In genomic region chr3:98301761-98302160, GRCm38 (mm10) we compare ENCODE assay signal across 22 mouse cellular contexts. TPM values are rescaled to one million over a fixed set of nuclear protein-coding genes. Genes with fewer than 3 reads are reported as not detected.
DNase-seq lines count a peak whose midpoint lies in the region; ATAC-seq and TF ChIP-seq lines count a peak whose summit lies in the region.
"Had no signal": no experiment of that assay in that cellular context is flagged by ENCODE, and none has a peak within 500 bp of the region (broad histone marks: within the 10 kb centered on the region; RNA-seq: fewer than 3 reads in every experiment).

No protein-coding gene starts in this region.

- H3K4me2 ChIP-seq in liver, embryonic 12.5 days = no peak overlapping the region
- H3K4me2 ChIP-seq in stomach, postnatal 0 days (replicated peaks; ENCODE audit: low read depth) = no peak overlapping the region
- H3K4me2 ChIP-seq: embryonic facial prominence, embryonic 13.5 days; embryonic facial prominence, embryonic 15.5 days; forebrain, embryonic 13.5 days; forebrain, embryonic 15.5 days had no signal

- no peak for TF ChIP-seq POLR2A in liver, adult 2 months (IDR thresholded peaks at IDR 0.05; ENCODE audit: extremely low read depth, insufficient read depth, low read length)

- no peaks in the 10 kb centered on the region for H3K9me3 ChIP-seq in liver, embryonic 12.5 days (replicated peaks)
- H3K9me3 ChIP-seq in stomach, postnatal 0 days (ENCODE audit: control insufficient read depth, low read length) = no peaks in the 10 kb centered on the region
- no peaks in the 10 kb centered on the region for H3K9me3 ChIP-seq in forebrain, embryonic 10.5 days
- H3K9me3 ChIP-seq: embryonic facial prominence, embryonic 13.5 days; embryonic facial prominence, embryonic 15.5 days; forebrain, embryonic 13.5 days; forebrain, embryonic 15.5 days had no signal

- TF ChIP-seq EP300 in stomach, postnatal 0 days (optimal IDR thresholded peaks at IDR 0.05) = no peak

- WGBS in liver, adult 2 months = 74% methylated on average over 3 of the region's 3 CpGs
- 72% methylated on average over 3 of the region's 3 CpGs for WGBS in liver, embryonic 12.5 days (ENCODE audit: insufficient replicate concordance)
- WGBS in stomach, postnatal 0 days = 74% methylated on average over 3 of the region's 3 CpGs
- 95% methylated on average over 3 of the region's 3 CpGs for WGBS in forebrain, embryonic 10.5 days

- peaks cover 66% of the 10 kb centered on the region for H3K36me3 ChIP-seq in liver, adult 2 months (ENCODE audit: control insufficient read depth, insufficient read depth, low read length)
- peaks cover 16% of the 10 kb centered on the region for H3K36me3 ChIP-seq in liver, embryonic 12.5 days
- peaks cover 13% of the 10 kb centered on the region; the same call in 1 of the 2 replicates for H3K36me3 ChIP-seq in stomach, postnatal 0 days (ENCODE audit: control insufficient read depth, insufficient read depth, low read length)
- no peaks in the 10 kb centered on the region for H3K36me3 ChIP-seq in forebrain, embryonic 10.5 days (replicated peaks)
- H3K36me3 ChIP-seq: embryonic facial prominence, embryonic 13.5 days; embryonic facial prominence, embryonic 15.5 days; forebrain, embryonic 15.5 days had no signal

- H3K27ac ChIP-seq in liver, adult 2 months (replicated peaks; ENCODE audit: insufficient read depth, low read depth, low read length) = no peak overlapping the region
- no peak overlapping the region for H3K27ac ChIP-seq in liver, embryonic 12.5 days
- H3K27ac ChIP-seq in stomach, postnatal 0 days (replicated peaks) = no peak overlapping the region
- no peak overlapping the region for H3K27ac ChIP-seq in forebrain, embryonic 10.5 days
- H3K27ac ChIP-seq: embryonic facial prominence, embryonic 13.5 days; embryonic facial prominence, embryonic 15.5 days; forebrain, embryonic 13.5 days; forebrain, embryonic 15.5 days had no signal

- ATAC-seq in liver, embryonic 12.5 days = no peak
- 0 out of 2 replicates have a peak, but pooled peaks have one; percentile 21 for ATAC-seq in stomach, postnatal 0 days (ENCODE audit: low FRiP score, low TSS enrichment)
- ATAC-seq: forebrain, embryonic 13.5 days; forebrain, embryonic 15.5 days had no signal

- no peak overlapping the region for H3K9ac ChIP-seq in liver, adult 2 months (ENCODE audit: low read depth, low read length)
- no peak overlapping the region for H3K9ac ChIP-seq in liver, embryonic 12.5 days
- H3K9ac ChIP-seq in stomach, postnatal 0 days (ENCODE audit: low read length) = no peak overlapping the region
- H3K9ac ChIP-seq: embryonic facial prominence, embryonic 13.5 days; embryonic facial prominence, embryonic 15.5 days; forebrain, embryonic 13.5 days; forebrain, embryonic 15.5 days had no signal

- no peaks in the 10 kb centered on the region for H3K79me2 ChIP-seq in liver, adult 2 months (ENCODE audit: control insufficient read depth, insufficient read depth, low read length)

- peak; percentile 43 for DNase-seq in liver, adult 2 months (ENCODE audit: extremely low read depth, low read depth, low spot score)
- peak; percentile 57 for DNase-seq in urinary bladder, postnatal 14 days (ENCODE audit: low spot score)
- DNase-seq in urinary bladder, postnatal 25 days (ENCODE audit: low spot score) = no peak
- no peak for DNase-seq in stomach, postnatal 0 days (ENCODE audit: low spot score)
- no peak for DNase-seq in forebrain, embryonic 10.5 days (ENCODE audit: extremely low spot score, low spot score)
- DNase-seq: adrenal gland, adult 2 months; adrenal gland, postnatal 10 days; adrenal gland, postnatal 25 days; cerebellum, adult 11 months; cerebellum, adult 18-20 months; cerebellum, adult 8-10 months; cerebellum, adult 9-11 months; cerebellum, postnatal 14 days; cerebellum, postnatal 36 days; embryo, embryonic 11 days had no signal

- H3K27me3 ChIP-seq in liver, adult 2 months (ENCODE audit: control insufficient read depth, insufficient read depth, low read length) = no peaks in the 10 kb centered on the region
- H3K27me3 ChIP-seq in liver, embryonic 12.5 days (replicated peaks) = no peaks in the 10 kb centered on the region
- H3K27me3 ChIP-seq in stomach, postnatal 0 days (ENCODE audit: control insufficient read depth, insufficient read depth, low read length) = no peaks in the 10 kb centered on the region
- no peaks in the 10 kb centered on the region for H3K27me3 ChIP-seq in forebrain, embryonic 10.5 days (ENCODE audit: poor library complexity, severe bottlenecking)
- H3K27me3 ChIP-seq: embryonic facial prominence, embryonic 13.5 days; embryonic facial prominence, embryonic 15.5 days; forebrain, embryonic 13.5 days; forebrain, embryonic 15.5 days had no signal

- TF ChIP-seq CTCF in liver, adult 2 months (IDR thresholded peaks at IDR 0.05; ENCODE audit: low read depth, low read length) = no peak
- no peak for TF ChIP-seq CTCF in stomach, postnatal 0 days (IDR thresholded peaks at IDR 0.05; ENCODE audit: low read depth)

- no peak overlapping the region for H3K4me3 ChIP-seq in liver, adult 2 months (ENCODE audit: insufficient read depth, low read depth, low read length)
- H3K4me3 ChIP-seq in liver, embryonic 12.5 days = no peak overlapping the region
- H3K4me3 ChIP-seq in stomach, postnatal 0 days (ENCODE audit: low read depth, low read length) = no peak overlapping the region
- H3K4me3 ChIP-seq in forebrain, embryonic 10.5 days = no peak overlapping the region
- H3K4me3 ChIP-seq: embryonic facial prominence, embryonic 13.5 days; embryonic facial prominence, embryonic 15.5 days; erythroblast, embryonic 14.5 days; forebrain, embryonic 13.5 days; forebrain, embryonic 15.5 days had no signal

- H3K4me1 ChIP-seq in liver, adult 2 months (ENCODE audit: control insufficient read depth, insufficient read depth, low read length) = no peaks in the 10 kb centered on the region
- no peaks in the 10 kb centered on the region for H3K4me1 ChIP-seq in liver, embryonic 12.5 days
- no peaks in the 10 kb centered on the region for H3K4me1 ChIP-seq in stomach, postnatal 0 days (replicated peaks; ENCODE audit: control insufficient read depth, insufficient read depth)
- no peaks in the 10 kb centered on the region for H3K4me1 ChIP-seq in forebrain, embryonic 10.5 days
- H3K4me1 ChIP-seq: embryonic facial prominence, embryonic 13.5 days; embryonic facial prominence, embryonic 15.5 days; forebrain, embryonic 13.5 days; forebrain, embryonic 15.5 days had no signal

RNA-seq across cellular contexts. Expression of gene Hmgcs2, which starts 21.5 kb away (rescaled TPM):
- total RNA-seq in liver, adult 2 months (2014; rRNA removed) = 687 and 765 TPM in 2 replicates
- polyA plus RNA-seq in liver, adult 2 months (2012; rRNA removed) = 1,077 and 1,098 TPM in 2 replicates
- polyA plus RNA-seq in liver, embryonic 12.5 days (2016; fragmentation: Nextera tagmentation; extraction: Ambion mirVana) = 24.7 and 26.9 TPM in 2 replicates
- 290 and 337 TPM in 2 replicates for polyA plus RNA-seq in stomach, postnatal 0 days (2015; fragmentation: Nextera tagmentation; extraction: Ambion mirVana)
- polyA plus RNA-seq in forebrain, embryonic 10.5 days (2016; fragmentation: Nextera tagmentation; extraction: Ambion mirVana) = 0.50 and 0.57 TPM in 2 replicates
- total RNA-seq: ES-E14 had no signal

RNA-seq across cellular contexts. Expression of gene Phgdh, which starts 38.0 kb away (rescaled TPM):
- 0.92 and 3.2 TPM in 2 replicates for total RNA-seq in liver, adult 2 months (2014; rRNA removed)
- polyA plus RNA-seq in liver, adult 2 months (2012; rRNA removed) = 0.39 and 0.48 TPM in 2 replicates
- polyA plus RNA-seq in liver, embryonic 12.5 days (2016; fragmentation: Nextera tagmentation; extraction: Ambion mirVana) = 348 and 381 TPM in 2 replicates
- 87.7 and 95.1 TPM in 2 replicates for polyA plus RNA-seq in stomach, postnatal 0 days (2015; fragmentation: Nextera tagmentation; extraction: Ambion mirVana)
- 402 and 436 TPM in 2 replicates for polyA plus RNA-seq in forebrain, embryonic 10.5 days (2016; fragmentation: Nextera tagmentation; extraction: Ambion mirVana)

Comparison
In these comparisons a context has a peak if more than half of its experiments do, and no peak if none do; other contexts are left out.
1. DNase-seq: peak in liver, adult 2 months (single experiment) and urinary bladder, postnatal 14 days (single experiment); none in urinary bladder, postnatal 25 days (single experiment), stomach, postnatal 0 days (single experiment) and forebrain, embryonic 10.5 days (single experiment).
2. RNA of gene Phgdh, which starts 38.0 kb away (polyA plus RNA-seq): 402 to 436 TPM in forebrain, embryonic 10.5 days, 348 to 381 TPM in liver, embryonic 12.5 days and 87.7 to 95.1 TPM in stomach, postnatal 0 days; 0.39 to 0.48 TPM in liver, adult 2 months; every median in the first group is over 10 times any median in the second.
3. RNA of gene Hmgcs2, which starts 21.5 kb away (polyA plus RNA-seq): 1,077 to 1,098 TPM in liver, adult 2 months, 290 to 337 TPM in stomach, postnatal 0 days and 24.7 to 26.9 TPM in liver, embryonic 12.5 days; 0.50 to 0.57 TPM in forebrain, embryonic 10.5 days; every median in the first group is over 10 times any median in the second.